Mouse (Mus musculus) CD8-positive naive resting alpha-beta T cell, adult 57 days (primary cell): Measurements from ENCODE around the gene Cracr2b. TPM values are rescaled to one million over a fixed set of nuclear protein-coding genes. Genes with fewer than 3 reads are reported as not detected.

ENCODE experiments used
- total RNA-seq: library from RNA; stranded (reverse); gene quantifications from one replicate; pipeline ENCODE4 v1.2.4, GENCODE M21; 2023

Cracr2b gene
- total RNA-seq = 1.0 TPM

DNA sequence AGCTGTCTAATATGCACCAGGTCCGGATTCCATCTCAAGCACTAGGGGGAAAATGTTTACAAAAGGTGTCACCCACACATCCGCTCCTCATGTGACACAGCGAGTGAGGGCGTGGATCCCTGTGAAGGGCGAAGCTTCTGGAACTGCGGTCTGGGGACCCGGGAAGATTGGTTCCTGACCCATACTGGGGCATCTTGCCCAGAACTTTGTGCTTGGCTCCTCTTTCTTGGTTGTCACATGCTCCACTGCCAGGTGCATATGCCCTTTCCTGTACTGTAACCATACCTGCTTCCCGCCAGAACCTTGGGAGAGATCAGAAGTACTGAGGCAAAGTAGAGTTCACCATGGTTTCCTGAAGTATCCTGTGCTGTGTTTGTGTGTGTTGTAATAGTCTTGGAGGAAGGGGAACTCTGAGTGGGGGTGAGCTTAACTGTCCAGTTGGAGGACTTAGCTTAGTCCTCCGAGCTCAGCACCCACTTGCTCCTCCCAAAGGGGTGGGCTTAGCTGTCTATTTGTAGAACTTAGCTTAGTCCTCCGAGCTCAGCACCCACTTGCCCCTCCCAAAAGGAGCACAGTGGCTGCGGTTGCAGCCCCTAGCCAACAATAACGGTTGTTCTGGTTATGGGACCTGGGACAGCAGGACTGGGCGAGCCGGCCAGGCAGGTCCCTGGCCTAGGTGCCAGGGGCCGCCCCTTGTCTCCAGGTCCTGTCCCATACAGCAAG lies at the start of gene Cracr2b:
TSS of gene Cracr2b (plus strand) at position 704 of the 723 bp plus-strand sequence.

DNA sequence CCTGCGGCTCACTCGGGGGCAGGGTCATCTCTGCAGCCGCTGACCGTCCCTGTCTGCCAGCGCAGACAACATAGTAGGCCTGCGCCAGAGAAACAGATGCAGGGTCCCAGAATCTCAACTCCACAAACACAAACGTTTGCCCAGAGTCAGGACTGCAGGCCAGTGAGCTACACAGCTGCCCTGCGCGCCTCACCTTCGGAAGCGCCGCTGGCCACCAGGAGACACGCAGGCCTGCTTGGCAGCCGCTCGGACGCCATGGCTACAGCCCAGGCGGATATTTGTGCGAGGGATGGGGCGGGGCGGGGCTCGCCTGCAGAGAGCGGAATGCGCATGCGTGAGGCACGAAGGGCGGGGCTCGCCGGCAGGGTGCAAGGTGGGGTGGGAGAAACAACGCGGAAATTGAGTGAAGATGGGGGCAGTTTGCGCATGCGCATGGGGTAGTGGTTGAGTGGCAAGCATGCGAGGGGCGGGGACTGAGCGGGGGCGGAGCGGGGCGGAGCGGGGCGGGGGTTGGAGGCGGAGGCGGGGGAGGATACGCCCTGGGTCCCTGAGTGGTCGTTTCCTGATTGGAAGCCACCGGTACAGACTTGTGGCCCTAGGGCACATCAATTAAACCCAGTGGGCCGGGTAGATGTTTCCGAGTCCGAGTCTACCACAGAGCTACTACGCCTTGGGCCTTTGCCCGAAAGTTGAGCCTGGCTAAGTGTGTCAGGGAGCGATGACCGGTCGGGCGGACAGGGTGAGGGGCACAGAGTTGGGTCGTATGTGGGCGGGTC lies 46.9 kb upstream of the Cracr2b start, which contains the start of gene Gatd1:
TSS of gene Gatd1 (minus strand) at position 328 of the 776 bp plus-strand sequence.

DNA sequence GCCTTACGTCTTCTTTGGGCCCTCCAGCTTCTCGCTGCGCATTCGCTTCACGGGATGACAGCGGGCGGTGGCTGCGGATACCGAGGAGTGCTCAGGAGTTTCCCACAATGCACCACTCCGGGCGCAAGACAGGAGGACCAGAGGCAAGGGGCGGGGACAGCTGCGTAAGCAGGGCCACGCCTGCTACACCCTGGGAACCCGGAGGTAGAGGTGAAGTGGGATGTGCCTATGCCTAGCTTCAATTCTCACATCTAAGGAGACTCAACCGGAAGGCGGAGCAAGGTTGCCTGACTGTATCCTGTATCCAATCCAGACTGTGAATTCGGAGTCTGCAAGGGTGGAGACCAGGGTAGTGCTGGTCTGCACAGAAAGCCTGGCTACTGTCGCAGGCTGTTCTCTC lies 31.6 kb upstream of the Cracr2b start, which contains the start of gene Cend1:
TSS of gene Cend1 (minus strand) at position 182 of the 400 bp plus-strand sequence.

DNA sequence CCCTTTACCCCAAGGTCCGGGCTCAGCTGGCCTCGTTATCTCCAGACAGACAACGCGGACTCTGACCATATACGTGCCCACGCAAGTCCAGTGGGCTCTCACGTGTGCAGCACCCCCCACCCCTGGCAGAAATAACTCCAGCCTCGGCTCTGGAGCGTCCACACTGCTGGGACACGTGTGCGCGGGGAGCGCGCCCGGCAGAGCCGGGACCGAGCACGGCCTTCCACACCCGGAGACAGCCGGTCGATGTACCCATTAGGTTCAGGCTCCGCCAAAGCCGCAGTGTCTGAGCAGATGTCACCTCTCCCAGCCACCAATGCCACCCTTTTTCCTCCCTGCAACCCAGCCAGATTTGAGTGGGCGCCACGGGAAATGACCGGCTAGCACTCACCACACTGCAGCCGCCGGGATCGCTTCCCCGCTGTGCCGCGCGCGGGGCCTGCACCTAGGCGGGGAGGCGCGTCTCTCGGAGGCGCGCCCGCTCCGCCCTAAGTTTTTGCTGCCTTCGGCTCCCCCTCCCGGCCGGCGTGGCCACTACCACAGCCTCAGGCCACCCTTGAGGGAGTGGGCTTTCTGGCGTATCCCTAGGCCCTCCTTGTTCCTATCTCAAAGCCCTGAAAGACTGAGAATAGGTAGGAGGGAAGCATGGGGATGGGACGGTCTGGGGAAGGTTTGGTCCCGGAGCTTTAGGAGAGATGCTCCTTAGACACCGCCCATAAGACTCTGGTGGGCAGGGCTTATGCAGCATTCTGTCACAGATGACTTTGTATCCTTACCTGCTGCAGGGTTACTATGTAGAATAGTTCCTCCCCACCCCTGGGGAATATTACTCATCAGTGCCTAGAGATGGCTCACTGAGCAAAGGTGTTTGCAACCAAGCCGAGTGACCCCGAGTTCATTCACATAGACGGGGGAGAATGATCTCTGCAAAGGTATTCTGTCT lies 23.4 kb upstream of the Cracr2b start, which contains the start of gene Slc25a22:
TSS of gene Slc25a22 (minus strand) at position 715 of the 943 bp plus-strand sequence.

DNA sequence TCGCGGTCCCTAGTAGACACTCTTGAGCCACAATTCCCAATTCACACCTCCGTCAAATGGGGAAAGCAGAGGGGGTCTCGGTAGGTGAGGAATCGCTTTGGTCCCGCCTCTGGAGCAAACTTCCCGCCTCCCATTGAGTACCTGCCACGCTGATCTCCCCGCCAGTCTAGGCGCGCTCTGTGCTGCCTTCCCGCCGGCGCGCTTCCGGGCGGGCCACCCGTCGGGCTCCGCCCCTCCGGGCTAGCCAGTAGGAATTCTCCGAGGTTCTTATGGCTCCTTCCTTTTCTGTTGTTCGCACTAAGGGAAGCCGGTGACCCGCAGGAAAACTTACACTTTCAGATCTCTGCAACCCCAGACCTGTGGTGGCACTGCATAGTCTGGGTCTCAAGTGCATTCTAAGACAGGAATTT lies 17.1 kb upstream of the Cracr2b start, which contains the start of gene Pidd1:
TSS of gene Pidd1 (minus strand) at position 198 of the 410 bp plus-strand sequence.

GRCm38 (mm10) chr7:141447110-141447991 lies 13.5 kb upstream of the Cracr2b start, which contains the start of gene Rplp2:
TSS of gene Rplp2 (plus strand) at chr7:141447370.

GRCm38 (mm10) chr7:141454967-141455551 lies 5.8 kb upstream of the Cracr2b start, which contains the start of gene Pnpla2:
TSS of gene Pnpla2 (plus strand) at chr7:141455198.

DNA sequence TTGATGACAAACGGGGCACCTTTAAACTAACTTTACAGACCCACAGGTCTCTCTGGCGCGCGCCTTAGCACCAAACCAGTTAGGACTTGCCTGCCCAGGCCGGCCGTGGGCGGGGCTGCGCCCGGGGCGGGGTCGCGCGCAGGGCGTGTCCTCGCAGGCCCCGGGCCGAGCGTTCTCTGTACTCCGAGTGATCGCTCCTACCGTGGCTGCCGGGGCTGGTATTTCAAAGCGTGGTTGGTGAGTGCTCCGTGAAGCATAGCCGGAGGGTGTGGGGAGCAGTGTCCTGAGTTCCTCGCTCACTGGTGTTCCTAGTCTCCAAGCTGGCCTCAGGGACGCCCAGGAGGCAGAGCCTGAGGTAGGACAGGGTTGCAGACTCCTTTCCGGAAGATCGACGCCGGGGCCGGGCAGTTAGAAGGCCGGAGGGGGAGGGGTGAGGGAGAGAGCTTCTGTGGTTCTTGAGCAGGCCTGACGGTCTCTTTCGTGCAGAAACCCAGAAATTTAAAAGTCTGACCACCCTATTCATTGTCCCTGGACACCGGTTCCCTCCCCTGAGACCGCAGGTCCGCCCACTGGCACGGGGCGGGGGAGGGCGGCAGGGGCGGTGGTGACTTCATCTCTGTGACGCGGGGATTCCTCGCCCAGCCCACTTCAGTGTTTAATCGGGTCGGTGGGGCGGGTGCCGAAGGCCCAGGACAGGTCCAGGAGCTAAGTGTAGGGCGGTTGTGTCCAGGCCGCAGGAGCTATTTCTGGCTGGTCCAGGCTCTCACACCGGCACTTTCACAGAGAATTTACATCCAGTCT lies 6.5 kb downstream of the Cracr2b start, which contains the start of gene Cd151:
TSS of gene Cd151 (plus strand) at position 163 of the 801 bp plus-strand sequence.

GRCm38 (mm10) chr7:141475011-141475804 lies 14.3 kb downstream of the Cracr2b start, which contains the start of the genes Polr2l and Tspan4:
TSS of gene Polr2l (minus strand) at chr7:141475132.
TSS of gene Tspan4 (plus strand) at chr7:141475240.

Other genes starting within 250 kb of the Cracr2b start
- 2.5 TPM for gene Lmntd2, start 247.0 kb upstream of the Cracr2b start, total RNA-seq
- 8.1 TPM for gene Rassf7, start 245.2 kb upstream of the Cracr2b start, total RNA-seq
- gene Phrf1, start 232.3 kb upstream of the Cracr2b start, total RNA-seq = 157 TPM
- 57.4 TPM for gene Irf7, start 194.6 kb upstream of the Cracr2b start, total RNA-seq
- gene Cdhr5, start 184.3 kb upstream of the Cracr2b start, total RNA-seq = not detected
- not detected for gene Sct, start 182.0 kb upstream of the Cracr2b start, total RNA-seq
- not detected for gene Drd4, start 169.1 kb upstream of the Cracr2b start, total RNA-seq
- 58.1 TPM for gene Deaf1, start 133.4 kb upstream of the Cracr2b start, total RNA-seq
- gene Tmem80, start 133.4 kb upstream of the Cracr2b start, total RNA-seq = 20.9 TPM
- not detected for gene Eps8l2, start 122.2 kb upstream of the Cracr2b start, total RNA-seq
- gene Taldo1, start 68.9 kb upstream of the Cracr2b start, total RNA-seq = 97.8 TPM
- gene Gatd1, start 47.0 kb upstream of the Cracr2b start, total RNA-seq = 31.1 TPM
- gene Cend1, start 31.6 kb upstream of the Cracr2b start, total RNA-seq = not detected
- 67.0 TPM for gene Slc25a22, start 23.2 kb upstream of the Cracr2b start, total RNA-seq
- gene Pidd1, start 17.1 kb upstream of the Cracr2b start, total RNA-seq = 5.7 TPM
- 3,653 TPM for gene Rplp2, start 13.7 kb upstream of the Cracr2b start, total RNA-seq
- 53.0 TPM for gene Pnpla2, start 5.9 kb upstream of the Cracr2b start, total RNA-seq
- 6.8 TPM for gene Cd151, start 6.3 kb downstream of the Cracr2b start, total RNA-seq
- gene Polr2l, start 14.0 kb downstream of the Cracr2b start, total RNA-seq = 16.4 TPM
- 0.95 TPM for gene Tspan4, start 14.1 kb downstream of the Cracr2b start, total RNA-seq
- gene Chid1, start 78.8 kb downstream of the Cracr2b start, total RNA-seq = 23.3 TPM
- gene Ap2a2, start 101.1 kb downstream of the Cracr2b start, total RNA-seq = 41.1 TPM
- not detected for gene Muc6, start 194.2 kb downstream of the Cracr2b start, total RNA-seq
- 1.0 TPM for gene Muc2, start 229.2 kb downstream of the Cracr2b start, total RNA-seq